Mouse (Mus musculus) limb, embryonic 12.5 days (tissue): ENCODE data around the gene Gm11985. TPM values are rescaled to one million over a fixed set of nuclear protein-coding genes. Genes with fewer than 3 reads are reported as not detected.
A peak's percentile ranks its signal among the peaks of the same experiment; 100 is the strongest.
"Not testable (repeated sequence)": the region's sequence is repeated elsewhere in the genome, so short reads cannot be mapped to it uniquely, and the experiment has no call there.

Source experiments
- ATAC-seq: fragments of 200-750 bp; cut with Nextera tagmentation; 2 replicates; pipeline ENCODE4 v1.8.0; 2017; ENCODE audit warnings: low read depth, moderate TSS enrichment; ENCODE audit not compliant: insufficient number of reproducible peaks, insufficient read depth, low FRiP score, low TSS enrichment
- H3K27ac ChIP-seq: fragments of 300-500 bp; sonication (generic); 2 replicates; pipeline ENCODE4 v1.5.1; 2016; ENCODE audit warnings: mild to moderate bottlenecking, moderate library complexity
- H3K27me3 ChIP-seq: fragments of 300-500 bp; sonication (generic); 2 replicates; pipeline ENCODE4 v1.6.1; 2016; ENCODE audit warnings: mild to moderate bottlenecking, moderate library complexity
- H3K36me3 ChIP-seq: fragments of 300-500 bp; sonication (generic); 2 replicates; pipeline ENCODE4 v1.6.1; 2016; ENCODE audit warnings: mild to moderate bottlenecking, moderate library complexity
- H3K4me1 ChIP-seq: fragments of 300-500 bp; sonication (generic); replicated peaks from 2 replicates; pipeline ENCODE4 v1.6.1; 2016
- H3K4me2 ChIP-seq: fragments of 300-500 bp; sonication (generic); 2 replicates; pipeline ENCODE4 v1.6.1; 2016; ENCODE audit warnings: mild to moderate bottlenecking, moderate library complexity
- H3K4me3 ChIP-seq: fragments of 300-500 bp; sonication (generic); replicated peaks from 2 replicates; pipeline ENCODE4 v1.5.1; 2016; ENCODE audit warnings: mild to moderate bottlenecking
- H3K9ac ChIP-seq: fragments of 300-500 bp; sonication (generic); replicated peaks from 2 replicates; pipeline ENCODE4 v1.6.1; 2016; ENCODE audit warnings: mild to moderate bottlenecking, moderate library complexity
- H3K9me3 ChIP-seq: fragments of 300-500 bp; sonication (generic); 2 replicates; pipeline ENCODE4 v1.6.1; 2016; ENCODE audit warnings: mild to moderate bottlenecking, moderate library complexity
- WGBS: fragments of 180-500 bp; shearing (Covaris S2); methylation state at CpG from one replicate; pipeline ENCODE4 v1.1.7; 2016; 5-methylcytosine and 5-hydroxymethylcytosine counted together
- polyA plus RNA-seq: library from polyadenylated mRNA; unstranded; fragments of >200 nt; fragmentation: Nextera tagmentation; extraction: Ambion mirVana; gene quantifications from 2 replicates; pipeline ENCODE4 v1.2.1, GENCODE M21; 2016

Gene Gm11985
- polyA plus RNA-seq: not detected in 2 replicates

DNA sequence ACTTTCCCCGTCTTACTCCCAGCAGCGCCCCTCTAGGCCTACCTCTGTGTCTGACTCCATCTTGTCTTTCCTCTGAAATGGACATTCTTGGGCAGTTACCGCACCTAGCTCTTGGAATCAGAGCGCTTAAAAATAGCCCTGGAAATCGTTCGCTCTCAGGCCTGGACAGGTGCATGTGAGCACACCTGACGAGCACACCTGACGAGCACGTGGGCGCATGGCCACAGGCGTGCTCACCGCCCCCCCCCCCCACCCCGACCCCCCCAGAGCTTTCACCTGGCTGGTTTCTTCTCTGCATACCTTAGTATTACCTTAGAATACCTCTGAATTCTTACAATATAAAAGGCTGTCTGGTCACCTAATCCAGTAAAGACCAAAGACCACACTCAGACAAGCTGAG, at the start of gene Gm11985:
Gene Gm11985 (minus strand): TSS at position 101 of the 400 bp plus-strand sequence.
- 86% methylated on average over 13 of the region's 13 CpGs for WGBS

DNA sequence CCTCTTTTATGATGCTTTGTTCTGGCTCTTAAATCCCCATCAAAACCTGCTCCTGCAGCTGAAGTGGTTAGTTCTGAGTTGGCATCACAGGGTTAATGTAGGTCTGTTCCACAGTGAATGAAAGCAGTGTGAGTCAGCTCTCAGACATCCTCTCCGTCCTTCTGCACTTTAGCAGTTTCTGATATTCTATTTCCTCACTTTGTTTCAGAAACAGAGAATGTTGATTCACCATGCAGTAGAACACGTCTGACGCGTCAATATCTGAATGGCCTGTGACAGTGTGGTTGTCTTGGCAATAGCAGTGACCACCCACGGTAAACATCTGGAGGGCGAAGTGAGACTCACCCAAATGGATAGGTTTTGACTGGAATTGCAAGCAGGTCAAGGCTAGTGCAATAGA, 49.3 kb upstream of the Gm11985 start:
- H3K4me2 ChIP-seq: no peak overlapping the region
- H3K4me3 ChIP-seq: no peak overlapping the region
- no peaks in the 10 kb centered on the region for H3K4me1 ChIP-seq
- ATAC-seq: no peak
- 87% methylated on average over 6 of the region's 6 CpGs for WGBS
- no peaks in the 10 kb centered on the region for H3K27me3 ChIP-seq
- no peaks in the 10 kb centered on the region for H3K9me3 ChIP-seq
- no peaks in the 10 kb centered on the region for H3K36me3 ChIP-seq
- no peak overlapping the region for H3K27ac ChIP-seq
- H3K9ac ChIP-seq: no peak overlapping the region

More for the DNA sequence above, at the start of gene Gm11985:
- ATAC-seq: no peak
- H3K36me3 ChIP-seq: no peaks in the 10 kb centered on the region
- no peaks in the 10 kb centered on the region for H3K27me3 ChIP-seq
- no peak within 1 kb of the TSS for H3K9ac ChIP-seq
- H3K4me1 ChIP-seq: peaks cover 3% of the 10 kb centered on the region; the same call in 1 of the 2 replicates
- no peak within 1 kb of the TSS for H3K4me3 ChIP-seq
- H3K9me3 ChIP-seq: no peaks in the 10 kb centered on the region
- H3K4me2 ChIP-seq: no peak within 1 kb of the TSS
- H3K27ac ChIP-seq: no peak within 1 kb of the TSS

DNA sequence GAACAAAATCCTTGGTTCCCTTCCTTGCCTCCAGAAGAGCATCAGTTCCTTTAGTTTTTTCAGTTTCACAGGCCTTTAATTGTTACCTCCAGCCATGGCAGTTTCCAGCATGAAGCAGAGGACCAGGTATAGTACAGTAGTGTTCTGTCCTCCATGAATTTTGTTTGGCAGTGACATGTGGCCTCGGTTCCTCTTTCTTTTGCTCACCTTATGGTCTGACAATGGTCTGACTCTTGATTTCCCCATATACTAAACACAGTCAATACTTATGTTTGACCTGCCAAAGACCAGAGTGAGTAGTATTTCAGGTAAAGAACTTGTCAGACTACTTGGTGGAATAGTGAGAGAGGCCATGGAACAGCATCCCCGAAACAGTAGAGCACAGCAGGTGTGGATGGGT, 48.4 kb upstream of the Gm11985 start:
- Histone ChIP-seq H3K4me1 (no peaks in the 10 kb centered on the region), H3K36me3 (no peaks in the 10 kb centered on the region), H3K9ac (no peak overlapping the region), H3K27me3 (no peaks in the 10 kb centered on the region), H3K4me2 (no peak overlapping the region), H3K27ac (no peak overlapping the region), H3K9me3 (no peaks in the 10 kb centered on the region), H3K4me3 (no peak overlapping the region)
- 87% methylated on average over 2 of the region's 2 CpGs for WGBS
- ATAC-seq: no peak

DNA sequence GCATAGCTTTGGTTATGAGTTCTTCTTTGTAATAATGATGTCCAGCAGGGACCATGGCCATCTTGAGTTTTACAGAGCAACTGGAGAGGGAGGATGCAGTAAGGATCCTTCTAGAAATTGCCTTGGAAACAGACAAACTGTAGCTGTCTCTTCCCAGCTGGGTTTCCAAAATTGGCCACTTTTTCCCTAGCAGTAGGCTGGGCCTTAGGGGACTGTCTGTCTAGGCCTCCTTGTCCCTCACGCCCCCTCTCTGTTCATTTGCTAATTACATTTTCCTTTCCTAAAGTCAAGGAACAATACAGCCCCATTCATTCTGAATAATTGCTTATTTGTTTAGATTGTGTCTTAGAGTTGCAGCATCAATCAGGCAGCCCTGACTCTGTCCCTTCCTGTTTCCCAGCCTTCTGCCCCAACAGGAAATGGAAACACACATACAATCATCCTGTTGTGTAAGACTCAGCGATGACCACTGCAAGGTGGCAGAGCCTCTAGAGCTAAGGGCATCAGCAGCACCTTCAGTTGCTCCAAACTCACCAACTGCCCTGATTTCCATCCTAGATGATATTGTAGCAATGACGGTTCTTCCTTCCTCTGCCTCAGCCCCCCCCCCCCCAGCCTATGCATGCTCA, 46.7 kb upstream of the Gm11985 start:
- ATAC-seq: no peak
- Histone ChIP-seq H3K27me3 (no peaks in the 10 kb centered on the region), H3K36me3 (no peaks in the 10 kb centered on the region), H3K4me1 (no peaks in the 10 kb centered on the region), H3K9me3 (no peaks in the 10 kb centered on the region), H3K9ac (no peak overlapping the region), H3K27ac (no peak overlapping the region), H3K4me3 (no peak overlapping the region), H3K4me2 (no peak overlapping the region)
- WGBS: 84% methylated on average over 3 of the region's 3 CpGs

DNA sequence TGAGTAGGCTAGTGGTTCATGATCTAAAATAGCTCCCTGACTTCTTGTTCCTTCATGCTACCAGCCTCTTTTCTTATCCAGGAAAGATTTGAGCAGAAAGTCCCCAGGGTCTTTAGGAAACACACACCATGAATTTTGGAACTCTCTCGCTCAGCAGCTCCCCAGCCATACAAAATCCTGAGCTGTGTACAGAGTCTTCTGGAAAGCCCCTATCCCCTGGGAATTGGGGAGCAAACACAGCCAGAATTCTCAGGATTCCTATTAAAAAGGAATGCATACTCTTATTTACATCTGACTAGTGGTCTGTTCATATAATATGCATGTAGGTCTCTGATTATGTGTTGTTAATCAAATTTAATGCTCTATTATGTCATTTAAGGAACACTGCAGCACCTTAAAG, 46.1 kb upstream of the Gm11985 start:
- Histone ChIP-seq H3K36me3 (no peaks in the 10 kb centered on the region), H3K9me3 (no peaks in the 10 kb centered on the region), H3K4me2 (no peak overlapping the region), H3K9ac (no peak overlapping the region), H3K27me3 (no peaks in the 10 kb centered on the region), H3K4me1 (no peaks in the 10 kb centered on the region), H3K4me3 (no peak overlapping the region), H3K27ac (no peak overlapping the region)
- no peak for ATAC-seq
- 75% methylated on average over 1 of the region's 1 CpGs for WGBS

DNA sequence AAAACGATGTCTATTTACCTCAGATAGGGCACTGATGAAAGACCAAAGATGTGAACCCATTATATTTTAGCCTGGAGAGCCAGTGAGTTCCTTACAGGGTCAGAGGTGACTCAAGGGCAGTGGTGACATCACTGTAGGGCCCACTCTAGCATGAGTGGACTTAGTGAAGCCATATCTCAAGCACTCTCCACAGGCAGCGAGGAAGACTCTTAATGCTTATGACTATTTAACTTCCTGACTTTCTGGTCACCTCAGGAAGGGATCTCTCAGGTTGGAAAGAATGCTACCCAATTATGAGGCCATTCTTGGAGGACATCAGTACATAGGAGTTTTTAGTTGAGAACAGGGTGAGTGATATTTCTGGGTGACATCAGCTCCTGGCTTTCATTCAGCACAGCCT, 45.0 kb upstream of the Gm11985 start:
- 92% methylated on average over 2 of the region's 2 CpGs for WGBS
- no peak overlapping the region for H3K4me2 ChIP-seq
- no peaks in the 10 kb centered on the region for H3K36me3 ChIP-seq
- H3K9ac ChIP-seq: no peak overlapping the region
- ATAC-seq: no peak
- H3K9me3 ChIP-seq: no peaks in the 10 kb centered on the region
- no peak overlapping the region for H3K4me3 ChIP-seq
- no peak overlapping the region for H3K27ac ChIP-seq
- H3K4me1 ChIP-seq: no peaks in the 10 kb centered on the region
- no peaks in the 10 kb centered on the region for H3K27me3 ChIP-seq

DNA sequence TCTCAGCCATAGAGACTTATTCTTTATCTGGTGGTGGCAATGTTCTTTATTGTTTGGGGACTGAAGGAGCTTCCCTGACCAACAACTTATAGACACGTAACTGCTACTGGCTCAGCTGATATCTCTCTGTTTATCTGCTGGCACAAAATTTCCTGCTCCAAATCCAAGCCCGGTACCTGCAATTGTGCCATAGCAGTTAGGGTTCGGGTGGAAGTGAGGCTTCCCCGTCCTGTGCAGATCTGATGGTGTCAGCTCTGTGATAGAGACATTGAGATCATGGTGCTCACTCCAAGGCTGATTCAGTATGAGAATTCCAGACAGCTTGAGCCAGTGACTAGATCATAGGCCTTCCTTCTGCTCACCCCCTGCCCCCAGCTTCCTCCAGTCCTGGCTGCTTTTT, 43.6 kb upstream of the Gm11985 start:
- H3K4me1 ChIP-seq: peaks cover 6% of the 10 kb centered on the region
- no peaks in the 10 kb centered on the region for H3K36me3 ChIP-seq
- H3K27me3 ChIP-seq: no peaks in the 10 kb centered on the region
- no peak overlapping the region for H3K4me3 ChIP-seq
- no peak overlapping the region for H3K9ac ChIP-seq
- no peak overlapping the region for H3K27ac ChIP-seq
- no peak overlapping the region for H3K4me2 ChIP-seq
- no peaks in the 10 kb centered on the region for H3K9me3 ChIP-seq
- 93% methylated on average over 4 of the region's 4 CpGs for WGBS
- ATAC-seq: no peak

DNA sequence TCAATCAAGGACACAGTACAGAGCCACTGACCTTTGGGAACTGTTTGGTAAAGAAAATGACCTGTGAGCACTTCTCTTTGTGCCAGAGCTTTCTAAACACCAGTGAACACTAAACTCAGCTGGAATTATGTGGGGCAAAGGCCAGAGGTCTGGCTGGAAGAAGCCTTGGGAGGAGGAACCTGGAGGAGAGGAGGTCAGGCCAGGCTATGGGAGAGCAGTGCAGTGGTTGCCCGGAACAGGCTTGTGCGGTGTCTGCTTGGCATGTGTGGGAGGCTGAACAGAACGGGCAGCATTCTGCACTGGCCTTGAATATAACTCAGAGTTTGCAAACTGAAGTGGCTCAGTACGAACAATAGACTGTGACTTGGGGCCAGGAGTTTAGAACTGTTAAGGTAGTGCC, 41.6 kb upstream of the Gm11985 start:
- ATAC-seq: no peak
- Histone ChIP-seq H3K9me3 (no peaks in the 10 kb centered on the region), H3K27ac (no peak overlapping the region), H3K4me3 (no peak overlapping the region), H3K4me2 (no peak overlapping the region), H3K4me1 (peaks cover 14% of the 10 kb centered on the region), H3K27me3 (no peaks in the 10 kb centered on the region), H3K9ac (no peak overlapping the region), H3K36me3 (no peaks in the 10 kb centered on the region)
- WGBS: 79% methylated on average over 4 of the region's 4 CpGs

DNA sequence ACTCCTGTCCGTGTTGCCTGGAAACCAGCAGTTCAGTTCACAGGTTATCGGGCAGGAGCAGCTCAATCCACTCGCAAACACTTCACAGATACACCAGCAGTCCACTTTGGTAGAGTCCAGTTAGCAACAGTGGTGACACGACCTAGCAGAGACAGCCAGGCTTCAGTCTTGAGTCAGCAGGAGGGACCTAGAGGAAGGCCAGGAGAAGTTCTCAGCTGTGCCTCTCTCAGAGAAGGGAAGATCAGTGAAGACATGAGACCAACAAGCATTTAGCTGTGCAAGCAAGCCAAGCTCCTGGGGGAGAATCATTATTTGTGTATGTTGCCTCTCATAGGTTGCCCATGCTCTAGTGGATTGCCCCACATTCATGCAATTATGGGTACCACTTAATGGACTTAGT, 39.7 kb upstream of the Gm11985 start:
- H3K4me1 ChIP-seq: peaks cover 14% of the 10 kb centered on the region
- H3K27me3 ChIP-seq: no peaks in the 10 kb centered on the region
- no peak overlapping the region for H3K9ac ChIP-seq
- ATAC-seq: no peak
- no peak overlapping the region for H3K4me3 ChIP-seq
- no peak overlapping the region for H3K27ac ChIP-seq
- 82% methylated on average over 4 of the region's 4 CpGs for WGBS
- H3K36me3 ChIP-seq: no peaks in the 10 kb centered on the region
- H3K4me2 ChIP-seq: no peak overlapping the region
- no peaks in the 10 kb centered on the region for H3K9me3 ChIP-seq

DNA sequence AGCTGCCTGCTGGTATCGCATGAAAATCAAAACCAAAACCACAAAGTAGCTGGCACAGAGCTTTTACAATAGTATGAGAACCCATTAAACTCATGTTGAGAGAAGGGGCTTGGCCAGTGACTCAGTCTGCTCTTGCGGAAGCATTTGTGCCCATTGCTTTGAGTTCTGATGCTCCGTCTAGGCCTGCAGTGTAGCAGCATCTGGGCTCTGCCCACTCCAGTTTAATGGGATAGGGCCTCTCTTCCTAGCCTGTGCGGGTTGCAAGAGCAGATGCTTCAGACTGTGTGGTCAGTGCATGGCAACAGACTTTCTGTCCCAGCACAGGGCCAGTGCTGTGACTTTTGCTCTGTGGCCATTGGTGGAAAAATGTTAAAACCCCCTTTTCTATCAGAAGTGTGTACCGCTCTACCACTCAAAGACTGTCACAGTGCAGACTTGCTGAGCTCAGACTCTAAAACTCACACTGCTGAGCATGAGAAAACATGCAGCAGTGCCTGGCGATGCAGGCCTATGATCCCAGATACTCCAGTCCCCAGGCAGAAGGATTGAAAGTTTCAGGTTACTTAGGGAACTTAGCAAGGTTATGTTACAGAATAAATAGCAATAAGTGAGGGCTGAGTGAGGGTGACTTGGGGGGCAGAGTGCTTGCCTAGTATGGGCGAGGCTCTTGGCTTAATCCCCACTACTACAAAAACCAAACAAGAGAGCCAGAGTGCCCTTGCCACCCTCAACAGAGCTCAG, 38.6 kb upstream of the Gm11985 start:
- Histone ChIP-seq H3K9ac (no peak overlapping the region), H3K4me3 (no peak overlapping the region), H3K4me2 (no peak overlapping the region), H3K9me3 (no peaks in the 10 kb centered on the region), H3K4me1 (peaks cover 14% of the 10 kb centered on the region), H3K27me3 (no peaks in the 10 kb centered on the region), H3K36me3 (no peaks in the 10 kb centered on the region), H3K27ac (peak overlapping the region; percentile 74)
- peak; percentile 74 for ATAC-seq
- 73% methylated on average over 7 of the region's 7 CpGs for WGBS

DNA sequence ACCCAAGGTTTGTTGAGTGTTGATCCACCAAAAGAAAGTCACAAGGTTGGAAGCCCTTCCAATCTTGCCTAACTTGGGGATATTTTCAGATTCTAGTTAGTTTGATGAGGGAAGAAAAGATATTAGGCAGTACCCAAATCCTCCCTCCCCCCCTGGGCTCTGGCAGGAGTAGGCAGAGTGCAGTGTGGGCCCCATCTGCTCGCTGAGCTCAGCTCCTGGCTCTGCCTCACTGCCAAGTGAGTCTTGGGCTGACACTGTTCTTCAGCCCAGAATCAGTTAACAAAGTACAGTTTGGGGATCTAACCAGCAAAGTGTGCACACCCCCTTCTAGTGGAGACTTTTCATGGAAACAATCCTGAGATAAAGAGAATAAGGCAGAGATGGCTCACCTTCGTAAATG, 37.8 kb upstream of the Gm11985 start:
- Histone ChIP-seq H3K27me3 (no peaks in the 10 kb centered on the region), H3K36me3 (no peaks in the 10 kb centered on the region), H3K4me2 (no peak overlapping the region), H3K4me1 (peaks cover 14% of the 10 kb centered on the region), H3K9me3 (no peaks in the 10 kb centered on the region), H3K4me3 (no peak overlapping the region), H3K9ac (no peak overlapping the region), H3K27ac (peak overlapping the region; percentile 74)
- WGBS: 82% methylated on average over 2 of the region's 2 CpGs
- no peak for ATAC-seq

DNA sequence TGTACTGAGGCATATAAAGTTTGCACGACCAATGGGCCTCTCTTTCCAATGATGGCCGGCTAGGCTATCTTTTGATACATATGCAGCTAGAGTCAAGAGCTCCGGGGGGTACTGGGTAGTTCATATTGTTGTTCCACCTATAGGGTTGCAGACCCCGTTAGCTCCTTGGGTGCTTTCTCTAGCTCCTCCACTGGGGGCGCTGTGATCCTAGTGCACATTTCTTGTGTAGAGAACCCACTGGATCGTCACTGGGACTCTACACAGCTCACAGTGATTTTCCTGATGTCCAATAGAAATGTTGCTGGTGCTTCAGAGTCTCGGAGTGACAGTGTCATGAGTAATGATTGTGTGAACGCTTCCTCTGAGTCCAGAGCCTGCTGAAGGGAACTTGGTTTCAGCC, 33.5 kb upstream of the Gm11985 start:
- not testable (repeated sequence) for H3K9ac ChIP-seq, H3K27ac ChIP-seq, H3K4me1 ChIP-seq, H3K4me3 ChIP-seq, ATAC-seq, H3K36me3 ChIP-seq, H3K4me2 ChIP-seq, H3K9me3 ChIP-seq, H3K27me3 ChIP-seq
- 78% methylated on average over 8 of the region's 8 CpGs for WGBS
